Mouse (Mus musculus) left cerebral cortex, adult 11 months (tissue): ENCODE results near the gene Rpl28.
"Not testable (repeated sequence)": the region's sequence is repeated elsewhere in the genome, so short reads cannot be mapped to it uniquely, and the experiment has no call there.

Experiments used
- DNase-seq: peaks from one replicate; pipeline ENCODE4 v3.0.0; 2022; ENCODE audit warnings: low spot score

Rpl28 gene

DNA sequence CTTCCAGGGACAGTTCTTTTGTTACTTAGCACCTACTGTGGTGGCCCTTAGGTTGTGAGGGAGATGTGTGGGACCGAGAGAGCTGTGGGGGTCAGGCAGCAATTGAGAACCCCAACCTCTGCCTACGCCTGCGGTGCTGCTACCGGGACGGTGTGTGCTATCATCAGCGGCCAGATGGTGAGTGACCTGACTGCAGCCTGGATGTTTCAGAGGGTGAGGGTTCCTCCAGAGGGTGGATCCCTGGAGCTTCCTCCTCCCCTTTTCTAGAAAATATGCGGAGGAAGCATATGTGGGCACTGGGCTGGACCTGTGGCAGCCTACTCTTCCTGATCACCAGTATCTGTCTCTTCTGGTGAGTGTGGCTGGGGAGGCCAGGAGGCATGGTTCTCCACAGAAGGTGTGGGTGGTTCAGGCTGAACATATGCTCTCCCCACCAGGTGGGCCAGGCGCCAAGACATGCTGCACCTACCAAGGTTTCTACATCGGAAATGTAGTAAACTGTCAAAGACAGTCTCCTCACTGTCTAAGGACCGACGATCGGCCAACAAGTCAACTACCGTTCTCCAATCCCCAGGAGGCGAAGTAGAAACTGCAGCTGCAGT, 8.9 kb upstream of the Rpl28 start:
- no peak for DNase-seq

DNA sequence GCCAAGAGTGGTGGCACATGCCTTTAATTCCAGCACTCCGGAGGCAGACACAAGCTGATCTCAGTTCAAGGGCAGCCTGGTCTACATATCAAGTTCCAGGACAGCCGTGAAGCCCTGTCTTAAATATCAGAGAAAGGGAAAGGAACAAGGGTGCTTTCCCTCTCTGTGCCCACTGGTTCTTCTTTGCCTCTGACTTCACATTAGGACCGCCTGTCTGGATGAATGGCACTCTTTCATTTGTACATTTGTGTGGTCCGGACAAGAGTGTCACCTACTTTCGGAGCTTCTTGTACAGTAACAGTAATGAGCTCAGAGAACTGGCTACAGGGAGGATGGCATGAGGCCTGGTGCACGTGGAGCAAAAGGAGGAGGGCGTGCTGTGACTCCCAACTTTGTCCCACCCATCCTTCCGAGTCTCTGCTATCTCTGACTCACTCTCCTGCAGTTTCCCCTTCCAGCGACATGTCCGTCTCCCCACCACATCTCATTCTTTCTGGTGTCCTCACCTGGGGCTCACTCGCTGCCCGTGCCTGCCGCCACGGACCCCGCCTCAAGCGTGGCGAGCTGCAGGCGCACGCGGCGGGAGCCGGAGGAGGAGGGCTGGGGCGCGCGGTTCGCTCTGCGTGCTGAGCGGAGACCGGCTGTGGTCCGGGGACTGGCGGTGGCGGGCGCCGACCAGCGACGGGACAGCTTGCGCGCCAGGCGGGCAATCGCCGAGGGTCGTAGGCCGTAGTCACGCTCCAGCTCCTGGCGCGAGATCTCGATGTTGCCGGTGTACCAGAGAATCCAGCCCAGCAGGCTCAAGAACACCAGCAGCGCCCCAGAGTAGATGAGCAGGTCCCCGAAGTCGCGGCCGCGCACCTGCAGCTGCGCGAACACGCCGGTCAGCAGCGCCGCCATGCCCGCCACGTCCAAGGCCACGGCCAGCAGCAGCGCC, 3.9 kb upstream of the Rpl28 start:
- DNase-seq = no peak

DNA sequence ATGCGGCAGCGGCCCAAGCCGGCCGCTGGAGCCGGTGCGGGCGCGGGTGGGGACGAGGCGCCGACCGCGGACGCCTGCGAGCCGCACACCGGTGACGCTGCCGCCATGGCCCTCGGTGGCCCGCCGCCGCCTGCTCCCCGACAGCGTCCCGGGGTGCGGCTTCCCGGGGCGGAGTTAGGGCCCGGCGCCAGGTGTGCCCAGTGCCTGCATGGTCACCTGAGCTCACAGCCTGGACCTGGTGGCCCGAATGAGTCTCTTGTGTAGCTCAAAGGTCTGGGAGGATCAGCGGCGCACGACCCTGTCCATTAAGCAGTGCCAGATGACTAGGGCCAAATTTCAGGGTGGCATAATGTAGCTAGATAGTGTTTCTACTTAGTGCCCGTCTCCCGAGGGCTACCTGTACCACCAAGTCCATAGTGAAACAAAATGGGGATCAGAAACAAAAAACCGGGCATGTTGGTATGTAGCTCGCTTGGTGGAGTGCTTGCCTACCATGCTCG, 3.2 kb upstream of the Rpl28 start, which contains the start of gene Tmem238:
Gene Tmem238, minus strand, starts transcription at position 221 of the 500 bp plus-strand sequence.
- no peak for DNase-seq

DNA sequence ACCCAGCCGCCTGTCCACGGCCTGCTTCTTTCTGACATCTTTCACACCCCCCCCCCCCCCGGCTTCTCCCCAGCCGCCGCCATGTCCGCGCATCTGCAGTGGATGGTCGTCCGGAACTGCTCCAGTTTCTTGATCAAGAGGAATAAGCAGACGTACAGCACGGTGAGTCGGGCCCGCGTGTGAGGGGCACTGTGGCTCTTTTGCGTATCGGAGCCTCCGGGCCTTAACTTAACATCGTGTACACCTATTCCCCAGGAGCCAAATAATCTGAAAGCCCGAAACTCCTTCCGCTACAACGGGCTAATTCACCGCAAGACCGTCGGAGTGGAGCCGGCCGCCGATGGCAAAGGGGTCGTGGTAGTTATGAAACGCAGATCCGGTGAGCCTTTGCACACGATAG, 574 bp downstream of the Rpl28 start:
- DNase-seq = not testable (repeated sequence)

DNA sequence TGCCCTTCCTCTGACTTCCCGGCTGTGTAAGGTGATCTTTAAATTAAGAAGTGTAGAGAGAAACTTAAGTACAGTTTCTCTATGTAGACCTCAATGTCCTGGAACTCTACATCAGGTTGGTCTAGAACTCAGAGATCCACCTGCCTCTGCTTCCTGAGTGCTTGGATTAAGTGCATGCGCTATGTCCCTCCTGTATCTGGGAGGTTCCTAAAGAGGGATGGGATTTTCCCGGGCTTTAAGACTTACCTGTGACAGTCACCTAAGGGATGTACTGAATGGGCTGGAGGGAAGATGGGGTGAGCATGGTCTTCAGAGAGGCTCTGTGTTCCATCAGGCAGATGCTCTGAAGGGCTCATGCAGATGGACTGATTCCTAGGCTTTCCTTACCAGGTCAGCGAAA, 1.0 kb downstream of the Rpl28 start:
- no peak for DNase-seq

DNA sequence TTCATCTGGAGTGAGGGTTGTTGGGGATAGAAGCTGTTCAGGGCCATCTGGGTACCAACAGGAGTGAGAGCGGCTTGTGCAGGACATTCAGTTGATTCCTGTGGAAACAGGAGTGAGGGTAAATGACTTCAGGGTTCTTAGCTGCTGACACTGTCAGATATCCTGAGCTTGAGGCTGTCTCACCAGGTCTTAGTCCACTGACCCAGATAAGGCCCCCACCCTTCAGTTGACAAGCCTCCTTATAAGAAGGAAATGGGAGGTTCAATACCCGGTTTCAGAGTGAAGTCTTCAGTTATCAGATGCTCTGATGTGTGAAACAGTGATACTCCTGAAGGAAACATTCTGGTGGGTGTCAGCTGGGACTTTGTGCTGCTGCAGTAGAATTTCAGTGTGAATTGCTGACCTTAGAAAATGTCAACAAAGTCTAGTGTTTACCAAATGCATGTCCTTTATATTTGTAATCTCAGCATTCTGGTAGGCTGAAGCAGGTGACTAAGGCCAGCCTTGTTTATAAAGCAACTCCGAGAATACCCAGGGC, 2.0 kb downstream of the Rpl28 start:
- DNase-seq = no peak

DNA sequence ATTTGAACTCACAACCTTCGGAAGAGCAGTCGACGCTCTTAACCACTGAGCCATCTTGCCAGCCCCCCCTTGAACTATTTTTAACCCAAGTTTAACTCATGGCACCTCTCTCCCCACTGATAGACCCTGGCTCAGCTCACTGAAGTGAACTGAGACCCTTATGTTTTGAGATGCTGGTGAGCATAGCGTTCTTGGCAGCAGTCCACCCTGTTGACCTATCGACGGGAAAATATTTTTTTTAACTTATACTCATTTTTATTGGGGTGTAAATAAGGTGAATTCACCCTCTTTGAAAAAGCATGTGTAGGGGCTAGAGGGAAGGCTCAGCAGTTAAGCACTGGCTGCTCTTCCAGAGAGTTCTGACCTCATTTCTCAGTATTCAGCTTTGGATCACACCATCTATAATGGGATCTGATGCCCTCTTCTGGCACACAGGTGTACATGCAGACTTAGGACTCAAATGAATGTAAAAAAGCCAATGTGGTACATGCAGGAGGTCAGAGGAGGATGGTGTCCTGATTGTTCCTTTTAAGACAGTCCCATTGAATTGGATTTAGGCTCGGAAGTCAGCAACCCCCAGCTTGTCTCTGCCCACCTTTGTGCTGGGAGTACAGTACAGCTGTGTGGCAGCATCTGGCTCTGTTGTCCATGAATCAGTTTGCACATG, 3.2 kb downstream of the Rpl28 start:
- DNase-seq = no peak

DNA sequence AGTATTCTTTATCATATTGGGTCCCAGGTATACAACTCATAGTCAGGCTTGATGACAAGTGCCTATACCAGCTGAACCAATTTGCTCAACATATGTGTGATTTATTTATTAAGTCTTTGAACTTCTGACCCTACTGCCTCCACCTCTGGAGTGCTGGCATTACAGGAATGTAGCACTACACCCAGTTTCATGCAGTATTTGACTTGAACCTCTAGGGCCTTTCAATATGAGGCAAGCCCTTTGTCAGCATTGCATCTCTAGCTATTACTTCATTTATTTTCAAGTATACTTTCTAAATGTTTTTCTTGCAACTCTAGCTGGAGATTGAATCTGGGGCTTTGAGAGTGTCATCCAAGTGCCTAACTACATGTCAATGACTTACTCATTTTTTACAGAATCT, 9.6 kb downstream of the Rpl28 start:
- no peak for DNase-seq

DNA sequence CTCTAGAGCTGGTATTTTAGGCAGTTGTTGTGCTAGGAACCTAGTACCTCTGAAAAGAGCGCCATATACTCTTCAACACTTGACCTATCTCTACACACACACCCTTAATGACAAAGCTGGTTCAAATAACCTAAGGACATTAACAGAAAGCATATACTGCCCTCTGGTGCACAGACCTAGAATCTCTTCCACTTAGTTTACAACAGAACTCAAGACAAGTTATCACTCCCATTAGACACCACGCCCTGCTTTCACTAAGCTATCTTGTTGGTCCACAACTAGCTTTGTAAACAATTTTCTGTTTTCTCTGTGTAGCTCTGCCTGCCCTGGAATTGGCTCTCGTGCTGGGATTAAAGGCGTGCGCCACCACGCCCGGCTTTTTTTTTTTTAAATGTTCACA, 14.0 kb downstream of the Rpl28 start:
- no peak for DNase-seq

DNA sequence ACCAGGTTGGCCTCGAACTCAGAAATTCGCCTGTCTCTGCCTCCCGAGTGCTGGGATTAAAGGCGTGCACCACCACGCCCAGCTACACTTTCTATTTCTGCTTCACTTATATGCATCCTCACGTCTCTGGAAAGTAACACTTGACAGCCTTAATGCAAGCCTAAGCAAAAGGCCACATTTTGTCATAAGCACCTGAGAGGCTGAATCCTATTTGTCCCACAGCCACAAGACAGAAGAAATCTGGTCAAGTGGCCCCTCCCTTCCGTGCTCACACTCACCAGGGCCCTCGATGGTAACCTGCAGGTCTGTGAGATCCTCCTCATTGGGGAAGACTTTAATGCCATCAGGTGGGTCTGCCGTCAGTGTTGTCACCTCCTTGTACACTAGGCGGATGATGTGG, 18.5 kb downstream of the Rpl28 start:
- DNase-seq = not testable (repeated sequence)

DNA sequence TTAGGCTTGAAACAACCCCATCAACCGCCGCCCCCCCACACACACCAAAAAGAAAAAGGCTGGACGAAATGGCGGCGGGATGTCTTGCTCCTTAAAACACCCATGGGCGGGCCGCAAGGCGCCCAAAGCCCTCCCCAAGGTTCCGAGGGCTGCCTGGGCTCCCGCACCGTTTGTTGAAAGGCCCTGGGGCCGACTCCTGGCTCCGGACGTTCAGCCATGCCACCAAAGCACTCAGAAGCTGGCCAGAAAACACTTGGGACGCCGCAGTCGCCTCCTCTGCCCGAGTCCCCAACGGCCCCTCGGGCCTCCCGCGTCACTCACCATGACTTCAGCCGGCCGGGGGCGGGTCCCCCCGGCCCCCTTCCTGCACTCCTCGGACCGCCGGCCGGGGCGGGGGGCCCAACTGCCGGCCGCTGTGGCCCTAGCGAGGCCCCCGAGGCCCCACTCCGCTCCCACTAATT, 19.2 kb downstream of the Rpl28 start:
- no peak for DNase-seq

DNA sequence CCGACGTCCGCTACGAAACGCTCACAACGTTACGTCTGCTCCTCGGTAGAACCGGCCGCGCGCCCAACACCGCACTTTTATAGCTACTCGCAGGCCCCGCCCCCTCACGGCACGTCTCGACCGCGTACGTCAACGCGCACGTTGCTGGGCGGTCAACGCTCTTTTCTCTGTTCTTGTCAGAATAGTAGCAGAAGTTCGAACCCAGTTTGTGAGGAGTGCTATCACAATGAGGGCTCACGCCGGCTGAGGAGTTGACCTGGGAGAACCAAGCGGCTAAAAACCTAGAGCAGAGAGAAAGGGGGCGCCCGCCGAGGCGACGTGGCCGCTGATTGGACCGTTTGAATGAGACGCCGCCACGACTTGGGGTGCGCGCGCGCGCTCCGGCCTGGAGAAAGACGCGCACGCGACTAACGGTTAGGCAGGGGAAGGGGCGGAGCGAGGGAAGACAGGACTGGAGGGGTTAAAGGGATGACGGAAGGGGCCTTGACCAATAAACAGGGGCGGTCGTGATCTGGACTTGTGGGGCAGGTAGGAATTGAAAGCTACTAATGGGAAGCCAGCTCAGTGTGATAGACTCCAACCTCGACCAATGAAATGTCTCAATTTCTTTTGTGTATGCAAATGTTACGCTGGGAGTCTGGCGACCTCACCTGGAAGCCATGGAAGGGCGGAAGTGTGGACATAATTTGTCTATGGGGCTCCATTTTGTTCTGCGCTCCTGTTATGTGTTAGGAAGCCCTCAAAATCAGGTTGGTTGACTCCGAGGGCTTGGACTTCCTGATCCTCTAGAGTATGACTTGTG, 19.8 kb downstream of the Rpl28 start, which contains the start of gene Ube2s:
Gene Ube2s, minus strand, starts transcription at position 288 of the 802 bp plus-strand sequence.
- DNase-seq = peak; percentile 99

DNA sequence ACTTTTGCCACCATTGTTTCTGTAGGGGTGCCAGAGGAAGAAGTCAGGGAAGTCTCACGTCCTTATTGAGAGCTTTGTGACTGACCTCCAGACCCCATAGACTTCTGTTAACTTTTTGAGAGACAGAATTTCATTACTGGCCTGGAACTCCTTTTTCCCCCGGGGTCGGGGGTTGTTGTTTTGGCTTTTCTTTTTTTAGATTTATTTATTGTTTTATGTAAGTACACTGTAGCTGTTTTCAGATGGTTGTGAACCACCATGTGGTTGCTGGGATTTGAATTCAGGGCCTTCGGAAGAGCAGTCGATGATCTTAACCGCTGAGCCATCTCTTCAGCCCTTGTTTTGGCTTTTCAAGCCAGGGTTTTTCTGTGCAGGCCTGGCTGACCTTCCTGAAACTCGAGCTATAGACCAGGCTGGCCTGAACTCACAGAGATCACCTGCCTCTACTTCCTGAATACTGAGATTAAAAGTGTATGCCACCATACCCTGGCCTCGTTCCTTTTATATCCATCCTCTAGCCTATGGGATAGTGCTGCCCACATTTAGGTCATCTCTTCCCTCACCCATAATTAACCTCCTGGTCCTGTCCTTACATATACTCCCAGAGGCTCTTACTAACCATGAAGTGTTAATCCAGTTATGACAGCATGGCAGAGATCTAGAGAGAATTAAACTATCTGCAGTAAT, 20.6 kb downstream of the Rpl28 start:
- DNase-seq = no peak

DNA sequence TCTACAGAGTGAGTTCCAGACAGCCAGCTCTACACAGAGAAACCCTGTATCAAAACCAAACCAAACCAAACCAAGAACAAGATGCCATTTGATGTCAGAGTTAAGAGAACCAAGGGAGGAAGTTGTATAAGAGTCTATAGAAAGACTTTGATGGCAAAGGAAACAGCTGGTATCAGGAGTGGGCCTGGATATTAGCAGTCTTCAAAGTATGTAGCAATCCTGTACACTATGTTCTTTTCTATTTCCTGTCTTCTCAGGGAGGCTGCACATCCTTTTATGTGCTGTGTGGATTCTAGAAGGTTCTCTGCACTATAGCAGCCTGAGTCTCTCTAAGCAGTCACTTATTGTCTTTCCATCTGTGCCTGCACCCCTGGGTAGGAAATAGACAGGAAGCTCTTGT, 23.9 kb downstream of the Rpl28 start:
- no peak for DNase-seq

DNA sequence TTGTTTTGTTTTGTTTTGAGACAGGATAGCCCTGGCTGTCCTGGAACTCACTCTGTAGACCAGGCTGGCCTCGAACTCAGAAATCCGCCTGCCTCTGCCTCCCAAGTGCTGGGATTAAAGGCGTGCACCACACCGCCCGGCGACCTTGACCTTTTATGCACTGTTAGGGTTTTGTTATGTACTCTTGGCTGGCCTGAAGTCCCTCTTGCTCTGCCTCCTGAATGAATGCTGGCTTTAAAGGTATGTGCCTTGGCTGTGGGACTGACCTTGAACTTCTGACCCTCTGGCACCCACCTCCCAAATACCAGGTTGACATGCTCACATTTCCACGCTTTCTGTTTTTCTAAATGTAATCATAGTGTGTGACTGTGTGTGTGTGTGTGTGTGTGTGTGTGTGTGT, 28.3 kb downstream of the Rpl28 start:
- not testable (repeated sequence) for DNase-seq

DNA sequence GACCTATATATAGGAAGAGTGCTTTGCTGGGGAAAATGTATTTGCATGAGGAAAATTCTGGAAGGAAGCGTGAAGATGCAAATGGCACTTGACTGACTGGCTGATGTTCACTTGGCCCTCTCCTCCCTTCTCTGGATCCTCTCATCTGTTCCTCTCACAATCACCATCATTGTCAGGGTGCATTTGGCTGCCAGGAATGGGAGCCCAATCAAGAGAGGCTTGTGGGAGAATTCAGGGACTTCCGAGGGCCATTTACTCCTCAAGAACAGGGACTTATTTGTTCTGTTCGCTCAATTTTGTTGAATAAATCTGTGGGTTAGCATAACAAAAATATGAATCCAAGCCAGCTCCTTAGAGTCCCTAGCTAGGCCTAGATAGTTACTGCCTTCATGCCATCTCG, 29.0 kb downstream of the Rpl28 start:
- DNase-seq = no peak

DNA sequence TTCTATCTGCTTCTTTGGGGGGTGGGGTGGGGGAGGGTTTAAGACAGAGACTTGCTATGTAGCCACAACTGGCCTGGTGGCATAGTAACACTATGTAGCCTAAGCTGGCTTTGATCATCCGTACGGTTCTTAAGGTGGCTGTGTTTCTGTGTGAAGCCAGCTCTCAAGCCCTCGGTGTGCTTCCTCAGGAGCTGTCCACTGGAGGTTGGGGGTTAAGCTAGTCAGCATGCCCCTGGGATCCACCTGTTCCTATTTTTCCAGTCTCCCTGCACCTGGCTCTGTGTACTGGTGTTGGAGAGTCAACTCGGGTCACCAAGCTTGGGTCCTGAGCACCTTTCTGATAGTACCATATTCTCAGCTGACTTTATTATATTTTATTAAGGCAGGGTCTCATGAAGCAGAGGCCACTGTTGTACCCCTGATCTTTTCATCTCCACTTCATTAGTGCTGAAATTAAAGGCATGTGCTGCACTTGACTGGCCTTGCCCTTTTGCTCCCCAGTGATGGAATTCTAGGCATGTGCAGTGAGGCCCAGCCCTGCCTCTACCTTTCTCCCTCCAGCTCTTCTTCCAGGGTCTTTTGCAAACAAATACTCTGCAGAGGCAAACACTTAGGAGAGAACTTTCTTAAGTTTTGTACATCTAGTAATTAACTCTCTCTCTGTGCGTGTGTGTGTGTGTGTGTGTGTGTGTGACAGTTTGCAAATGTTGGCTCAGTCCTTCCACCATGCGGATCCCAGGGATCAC, 29.7 kb downstream of the Rpl28 start:
- DNase-seq = no peak

DNA sequence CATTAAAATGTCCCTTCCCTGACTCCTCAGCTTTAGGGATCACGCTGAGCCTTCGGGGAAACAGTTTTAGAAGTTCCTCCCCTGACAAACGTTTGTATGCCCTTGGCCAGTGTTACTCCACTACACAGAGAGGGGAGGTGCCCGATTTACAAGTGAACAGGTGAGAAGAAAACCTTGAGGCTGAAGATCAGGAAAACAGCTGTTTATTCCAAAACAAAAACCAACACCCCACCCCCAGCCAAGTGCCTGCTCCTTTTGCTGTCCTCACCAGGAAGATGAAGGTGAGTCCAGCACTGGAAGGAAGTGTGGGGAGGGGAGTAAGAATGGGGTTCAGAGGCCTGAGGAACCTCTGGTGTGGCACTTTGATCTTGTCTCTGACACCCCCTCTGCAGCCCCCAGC, 32.7 kb downstream of the Rpl28 start:
- DNase-seq = no peak

DNA sequence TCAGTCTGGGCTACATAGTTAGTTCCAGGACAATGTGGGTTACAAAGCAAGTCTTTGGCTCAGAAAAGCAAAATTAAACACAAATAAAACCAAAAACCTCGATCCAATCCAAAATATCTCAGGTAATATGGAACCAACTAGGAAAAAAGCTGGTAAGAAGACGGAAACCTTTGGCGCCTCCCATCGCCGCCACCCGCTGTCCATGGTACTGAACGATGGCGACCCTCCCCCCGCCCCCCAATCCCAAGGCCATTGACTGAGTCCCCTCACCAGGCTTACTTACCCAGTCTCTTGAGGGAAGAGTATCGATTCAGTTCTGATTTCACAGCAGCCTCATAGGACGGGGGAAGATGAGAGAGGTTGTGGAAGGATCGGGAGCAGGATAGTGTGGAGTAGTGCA, 37.8 kb downstream of the Rpl28 start:
- DNase-seq = no peak
